Mouse (Mus musculus) bone marrow, adult 2 months (tissue): Measurements from ENCODE around the gene Syt1.

Source experiments
- CTCF ChIP-seq: fragments of 200-500 bp; IDR thresholded peaks from 2 replicates; pipeline ENCODE4 v1.5.1; 2011; ENCODE audit warnings: low read length, control low read depth; ENCODE audit not compliant: control insufficient read depth, insufficient read depth
- POLR2A ChIP-seq: fragments of 200-500 bp; IDR thresholded peaks from 2 replicates; pipeline ENCODE4 v1.6.1; 2011; ENCODE audit warnings: low read depth, mild to moderate bottlenecking, control low read depth, low read length, borderline replicate concordance; ENCODE audit not compliant: control insufficient read depth

DNA sequence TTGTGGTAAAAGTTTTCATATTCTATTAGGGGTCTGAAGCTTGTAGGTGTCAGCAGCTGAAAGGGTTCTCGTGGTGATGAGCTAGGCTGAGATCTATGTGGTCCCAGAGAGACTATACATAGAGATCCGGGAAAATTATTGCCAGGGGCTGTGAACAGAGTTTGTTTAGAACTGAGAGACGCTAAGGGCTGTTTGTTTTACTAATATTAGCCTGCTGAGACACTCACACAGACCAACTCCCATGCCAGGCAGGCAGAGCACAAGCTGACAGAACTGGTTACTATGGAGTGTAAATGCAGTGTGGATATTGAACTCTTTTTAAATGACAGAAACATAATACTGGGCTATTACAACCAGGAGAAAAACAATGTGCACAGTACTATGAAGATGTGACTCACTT lies 384.4 kb downstream of the Syt1 start:
- no peak for TF ChIP-seq POLR2A
- TF ChIP-seq CTCF: no peak
